Mouse (Mus musculus) lung, adult 18-20 months (tissue): ENCODE measurements at regions not wholly inside any gene's neighbourhood (a gene's known extent, or its start where the extent isn't known, plus 50 kb on each side); places are given as distances from the start of the nearest gene placed in this dataset.

Experiments used
- DNase-seq, 2 experiments: peaks; one replicate each; pipeline ENCODE4 v3.0.0; 2022; ENCODE audit warnings: mixed read lengths in 2 of 2

- DNase-seq, result peak; percentile 30 to 54
These were observed 56.3 kb upstream of the Mctp2 start for GRCm38 (mm10) chr7:72362690-72363089.

DNA sequence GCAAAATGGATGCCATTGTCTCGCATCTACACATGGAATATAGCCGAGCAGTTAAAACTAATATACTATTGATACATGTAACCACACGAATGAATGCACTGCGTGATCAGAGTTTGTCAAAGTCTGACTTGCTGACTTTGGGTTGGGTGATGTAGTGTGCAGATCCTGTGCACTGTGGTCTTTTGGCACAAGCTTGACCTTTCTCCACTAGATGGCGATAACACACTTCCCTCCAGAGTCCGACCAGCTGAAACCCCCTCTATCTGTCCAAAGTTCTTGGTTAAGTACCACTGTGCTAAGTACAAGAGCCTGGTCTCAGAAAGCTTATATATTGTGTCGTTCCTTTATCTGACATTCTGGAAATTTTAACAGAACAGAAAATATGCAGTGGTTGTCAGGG, 84.9 kb upstream of the Mctp2 start:
- no peak for DNase-seq

DNA sequence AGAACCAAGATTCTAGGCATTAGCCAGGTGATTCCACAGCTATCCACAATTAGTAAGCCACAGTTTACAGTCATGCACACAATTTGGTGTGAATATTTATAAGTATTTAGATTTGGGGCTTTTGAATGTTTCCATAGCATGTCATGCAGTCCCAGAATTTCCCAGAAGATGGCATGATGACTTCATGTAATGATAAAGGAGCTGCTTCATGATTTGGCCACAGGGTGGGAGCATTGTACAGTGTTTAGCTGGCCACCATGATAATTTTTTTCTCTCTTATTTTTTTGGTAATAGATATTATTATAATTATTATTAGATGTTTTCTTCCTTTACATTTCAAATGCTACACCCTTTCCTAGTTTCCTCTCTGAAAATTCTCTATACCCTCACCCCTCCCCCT, 93.6 kb upstream of the Mctp2 start:
- peak; percentile 11 to 43 for DNase-seq

GRCm38 (mm10) chr7:72406131-72406530, 99.7 kb upstream of the Mctp2 start:
- no peak for DNase-seq

DNA sequence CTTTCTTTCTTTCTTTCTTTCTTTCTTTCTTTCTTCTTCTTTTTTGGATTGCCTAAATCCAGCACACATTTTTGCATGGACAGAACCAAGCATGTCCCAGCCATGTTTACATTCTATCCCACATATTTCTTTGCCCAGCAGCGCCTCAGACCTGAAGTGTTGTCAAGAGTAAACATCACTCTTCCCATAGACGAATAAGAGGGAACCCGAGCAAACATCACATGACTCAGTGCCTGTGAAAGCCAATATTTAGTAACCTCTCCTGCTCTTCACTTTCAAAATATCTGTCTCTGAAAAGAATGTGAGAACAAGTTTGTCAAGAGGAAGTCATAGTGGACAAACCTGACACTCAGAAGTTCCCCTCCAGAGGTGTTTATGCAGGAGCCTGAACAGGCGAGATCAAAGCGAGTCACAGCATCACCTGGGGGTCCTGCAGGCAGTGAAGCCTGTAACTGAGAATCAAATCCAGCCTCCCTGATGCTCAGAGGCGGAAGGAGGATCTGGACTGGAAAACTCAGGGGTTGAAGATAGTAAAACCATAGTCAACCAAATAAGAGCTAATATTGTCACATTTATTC, 102.1 kb upstream of the Mctp2 start:
- DNase-seq, result peak; percentile 29 to 60

GRCm38 (mm10) chr7:72438552-72438951, 132.1 kb upstream of the Mctp2 start:
- no peak for DNase-seq

DNA sequence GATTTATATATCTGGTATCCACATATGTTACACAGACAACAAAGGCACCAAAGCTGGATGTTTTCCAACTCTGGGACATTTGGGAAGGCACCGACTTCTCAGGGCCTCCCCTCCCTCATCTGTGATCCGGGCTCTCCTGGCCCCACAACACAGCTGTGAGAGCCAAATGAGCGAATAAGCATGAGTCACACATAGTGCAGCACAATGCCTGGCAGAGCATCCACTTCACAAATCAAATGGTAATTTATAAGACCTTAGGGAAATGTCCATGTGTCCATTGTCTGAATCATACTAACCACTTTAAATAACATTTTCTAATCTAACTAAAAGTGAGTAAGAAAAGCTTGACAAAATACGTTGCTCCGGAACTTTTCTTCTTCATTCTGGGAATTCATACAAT, 135.6 kb upstream of the Mctp2 start:
- DNase-seq, result no peak

DNA sequence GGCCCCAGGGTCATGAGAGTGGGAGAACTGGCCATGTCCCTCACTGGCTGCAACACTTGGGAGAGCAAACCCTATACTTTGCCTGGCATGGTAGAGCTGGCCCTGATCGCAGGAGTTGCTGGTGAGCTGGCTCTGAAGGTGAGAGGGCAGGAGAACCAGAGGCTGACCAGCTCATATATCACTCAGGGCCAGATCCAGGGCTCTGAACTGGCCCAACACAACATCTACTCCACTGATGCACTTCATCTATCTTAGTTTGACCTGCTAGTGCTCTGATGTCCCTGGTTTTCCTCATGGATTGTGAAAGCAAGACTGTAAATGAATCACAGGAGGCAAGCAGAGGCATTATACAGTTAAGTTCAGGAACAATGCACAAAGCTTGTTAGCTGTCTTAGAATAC, 137.6 kb upstream of the Mctp2 start:
- DNase-seq, result no peak

DNA sequence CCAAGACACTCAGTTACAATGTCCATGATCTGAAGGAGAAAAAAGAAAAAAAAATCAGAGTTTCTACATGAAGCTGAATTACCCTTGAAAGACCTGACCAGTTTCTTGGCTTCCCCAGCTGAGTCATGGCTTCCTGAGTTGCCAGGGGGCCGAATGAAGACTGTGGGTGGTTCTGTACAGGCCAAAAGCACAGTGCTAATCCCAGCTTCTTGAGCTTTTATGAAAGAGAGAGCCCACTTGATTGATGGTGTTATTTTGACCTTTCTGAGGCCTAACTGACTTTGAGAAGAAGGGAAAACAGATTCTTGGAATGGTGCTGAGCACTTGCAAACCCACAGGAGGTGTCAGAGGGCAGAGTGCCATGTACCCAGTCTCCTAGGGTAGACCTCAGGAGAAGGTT, 138.4 kb upstream of the Mctp2 start:
- no peak for DNase-seq

- no peak for DNase-seq
These were observed 140.5 kb upstream of the Mctp2 start for GRCm38 (mm10) chr7:72446911-72447310.

- no peak for DNase-seq
These were observed 156.6 kb upstream of the Mctp2 start for GRCm38 (mm10) chr7:72462978-72463377.

GRCm38 (mm10) chr7:72464658-72465057, 158.2 kb upstream of the Mctp2 start:
- no peak for DNase-seq

GRCm38 (mm10) chr7:72469691-72470090, 163.3 kb upstream of the Mctp2 start:
- no peak for DNase-seq

- no peak for DNase-seq
These were observed 168.3 kb upstream of the Mctp2 start for GRCm38 (mm10) chr7:72474751-72475150.

GRCm38 (mm10) chr7:72478936-72479335, 172.5 kb upstream of the Mctp2 start:
- no peak for DNase-seq

GRCm38 (mm10) chr7:72481275-72481674, 174.9 kb upstream of the Mctp2 start:
- DNase-seq, result no peak

GRCm38 (mm10) chr7:72490161-72490560, 183.8 kb upstream of the Mctp2 start:
- no peak for DNase-seq

DNA sequence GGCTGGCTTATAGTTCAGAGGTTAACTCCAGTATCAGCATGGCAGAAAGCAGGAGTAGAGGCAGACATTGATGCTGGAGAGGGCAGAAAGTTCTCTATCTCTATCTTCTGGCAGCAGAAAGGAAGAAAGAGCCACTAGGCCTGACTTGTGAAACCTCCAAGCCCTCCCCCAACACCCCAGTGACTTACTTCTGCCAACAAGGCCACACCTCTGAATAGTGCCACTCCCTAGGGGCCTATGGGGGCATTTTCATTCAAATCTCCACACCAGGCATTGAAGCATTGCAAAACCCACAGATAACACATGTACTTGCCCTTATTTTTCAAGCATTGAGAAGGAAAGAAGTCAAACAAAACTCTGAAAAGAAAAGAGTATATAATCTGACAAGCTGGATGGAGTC, 186.9 kb upstream of the Mctp2 start:
- DNase-seq, result no peak

DNA sequence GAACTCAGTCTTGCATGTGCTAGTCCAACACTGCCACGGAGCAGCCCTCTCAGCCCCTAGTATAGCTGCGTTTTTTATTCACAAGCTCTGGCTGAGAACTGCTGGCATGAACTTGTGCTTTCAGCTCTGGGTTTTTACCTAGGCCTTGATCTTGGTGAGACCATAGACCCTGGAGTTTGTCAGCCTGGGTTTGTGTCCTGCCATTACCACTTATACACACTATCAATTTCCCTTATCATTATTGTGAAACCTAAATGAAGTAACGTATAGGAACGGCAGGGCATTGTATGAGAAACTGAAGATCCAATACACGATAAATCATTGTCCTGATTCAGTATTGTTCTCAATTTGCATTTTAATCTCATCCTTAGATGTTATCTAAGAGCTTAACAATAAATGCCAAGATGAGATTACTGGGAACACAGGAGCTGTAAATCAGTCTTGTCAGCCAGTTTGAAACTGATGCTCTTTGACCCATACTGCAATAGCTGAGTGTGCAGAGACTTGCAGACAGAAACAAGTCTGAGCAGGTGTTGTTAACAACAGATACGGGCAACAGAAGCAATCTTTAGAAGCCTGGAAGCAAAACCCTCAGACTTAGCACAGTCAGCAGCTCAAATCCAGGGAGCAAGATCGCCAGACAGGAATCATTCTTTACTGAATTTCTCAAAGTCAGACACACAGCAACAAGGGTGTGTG, 190.7 kb upstream of the Mctp2 start:
- no peak for DNase-seq

DNA sequence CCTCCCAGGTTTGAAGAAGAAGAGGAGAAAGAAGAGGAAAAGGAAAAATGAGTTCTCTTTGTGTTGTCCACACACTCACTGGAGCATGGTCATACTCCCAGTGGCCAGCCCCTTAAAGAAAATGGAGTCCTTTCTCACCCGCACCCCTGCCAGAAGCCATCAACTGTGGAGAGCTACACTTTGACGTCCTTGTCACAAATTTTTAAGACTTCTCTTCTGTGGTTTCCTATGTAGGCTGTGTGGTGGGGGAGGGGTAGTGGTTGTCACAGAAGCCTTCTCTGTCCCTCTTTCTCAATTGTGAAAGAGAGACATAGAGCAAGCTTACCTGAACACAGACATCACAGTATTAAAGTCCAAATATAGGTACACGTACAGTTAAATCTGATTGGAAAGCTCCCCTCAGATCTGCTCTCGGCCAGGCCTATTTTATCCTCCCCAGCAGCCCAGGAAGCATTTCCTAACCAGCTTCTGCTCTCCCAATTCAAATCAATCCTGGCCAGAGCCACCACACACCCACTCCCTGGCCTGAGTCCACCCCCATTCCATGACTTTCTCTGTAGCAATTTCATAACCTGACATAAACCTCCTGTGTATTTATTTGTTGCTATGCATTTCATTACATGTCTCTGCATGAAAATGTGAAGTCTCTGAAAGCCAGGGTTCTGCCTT, 192.3 kb upstream of the Mctp2 start:
- peak; percentile 27 to 31 for DNase-seq

DNA sequence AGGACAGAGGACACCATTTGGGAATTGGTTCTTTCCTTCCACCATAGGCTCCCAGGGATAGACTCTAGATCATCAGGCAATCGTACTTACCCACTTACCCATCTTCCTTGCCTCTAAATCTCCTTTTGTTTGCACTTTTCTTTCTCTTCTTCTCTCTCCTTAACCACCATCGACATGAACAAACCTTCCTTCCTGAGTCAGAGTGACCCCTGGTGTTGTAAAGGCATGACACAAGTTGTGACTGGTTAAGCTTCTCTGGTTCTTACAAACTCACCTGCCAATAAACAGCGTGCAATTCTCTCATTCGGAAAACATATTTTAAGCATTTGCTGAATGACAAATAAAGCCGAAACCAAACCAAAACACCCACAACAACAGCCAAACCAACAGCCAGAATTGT, 193.4 kb upstream of the Mctp2 start:
- DNase-seq, result no peak

- no peak for DNase-seq
These were observed 193.8 kb upstream of the Mctp2 start for GRCm38 (mm10) chr7:72500190-72500589.

DNA sequence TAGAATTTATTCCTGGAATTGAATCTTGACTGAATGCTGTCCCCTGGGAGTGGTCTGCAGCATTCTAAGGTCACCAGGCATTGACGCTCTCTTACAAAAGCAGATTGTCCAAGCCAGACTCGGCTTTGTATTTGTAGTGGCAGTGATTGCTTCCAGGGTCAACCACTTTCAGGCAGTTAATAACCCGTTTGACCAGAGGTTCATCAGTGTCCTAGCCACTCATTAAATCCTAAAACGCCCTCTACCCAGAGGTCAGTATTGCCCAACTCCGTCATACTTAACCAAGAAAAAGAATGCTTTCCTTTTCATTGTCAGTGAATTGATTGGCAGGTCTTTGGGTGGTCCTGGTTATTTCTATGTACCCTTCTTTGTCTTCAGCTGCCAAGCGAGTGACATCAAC, 194.6 kb upstream of the Mctp2 start:
- no peak for DNase-seq

DNA sequence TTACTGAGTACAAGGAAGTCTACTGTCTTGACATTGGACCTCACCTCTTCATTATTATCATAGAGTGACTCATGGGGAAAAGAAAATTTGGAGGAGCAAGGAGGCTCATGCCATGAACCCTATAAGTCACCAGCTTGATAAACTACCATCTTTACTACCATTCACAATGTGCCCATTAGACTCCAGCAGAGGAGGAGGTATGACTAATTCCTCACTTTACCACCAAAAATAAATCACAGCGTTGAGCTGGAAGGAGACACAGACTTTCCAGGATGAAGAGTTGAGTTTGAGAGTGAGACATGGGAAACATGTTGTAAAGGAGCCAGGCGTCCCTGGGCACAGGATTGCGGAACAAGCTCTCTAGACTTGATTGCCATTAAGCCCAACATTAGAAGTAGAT, 195.0 kb upstream of the Mctp2 start:
- DNase-seq, result no peak
